Mouse (Mus musculus): ENCODE data around the gene Ncoa1.

Ncoa1 gene

GRCm38 (mm10) chr12:4202206-4202605 is 274.8 kb downstream of the Ncoa1 start:
- no peak for DNase-seq

GRCm38 (mm10) chr12:4201454-4202200 is 275.4 kb downstream of the Ncoa1 start:
- no peak for DNase-seq

GRCm38 (mm10) chr12:4199271-4199670 is 277.7 kb downstream of the Ncoa1 start:
- no peak for DNase-seq

- no peak for DNase-seq
Measured at GRCm38 (mm10) chr12:4198702-4199101, 278.3 kb downstream of the Ncoa1 start.
